Mouse (Mus musculus): ENCODE data around the gene Trim7. TPM values are rescaled to one million over a fixed set of nuclear protein-coding genes. Genes with fewer than 3 reads are reported as not detected.

Gene Trim7
- total and polyA plus RNA-seq, 3 experiments = 0.81 to 1.3 TPM; not detected in 1

- TF ChIP-seq ZC3H11A (IDR thresholded peaks at IDR 0.05; ENCODE audit: low read depth, low read length) = no peak
- TF ChIP-seq GATA1 (IDR thresholded peaks at IDR 0.05; ENCODE audit: low read depth, low read length) = no peak
Observed at GRCm38 (mm10) chr11:48837310-48838180, 11.6 kb downstream of the Trim7 start (continued).

- H3K4me1 ChIP-seq (ENCODE audit: control insufficient read depth in 1 of 2, insufficient read depth in 2 of 2, low read length in 2 of 2) = peaks cover 0 to 30% of the 10 kb centered on the region in 2 experiments; a peak in 2 of 4 replicates
- peak overlapping the region; percentile 50 for H3K27ac ChIP-seq (ENCODE audit: control insufficient read depth, low read depth, low read length)
- no peaks in the 10 kb centered on the region for H3K9me3 ChIP-seq (replicated peaks; ENCODE audit: insufficient read depth, low read length)
- peak; percentile 96 for DNase-seq (ENCODE audit: low read depth, low spot score)
- peak overlapping the region; percentile 82 for H3K9ac ChIP-seq (ENCODE audit: control insufficient read depth, low read depth, low read length, poor library complexity, severe bottlenecking)
- H3K36me3 ChIP-seq (ENCODE audit: control insufficient read depth in 1 of 2, insufficient read depth in 2 of 2, low read length in 2 of 2) = peaks cover 0 to 14% of the 10 kb centered on the region in 2 experiments; a peak in 2 of 4 replicates
- no peaks in the 10 kb centered on the region; the same call in 1 of the 2 replicates for H3K79me2 ChIP-seq (ENCODE audit: control insufficient read depth, insufficient read depth, low read length, poor library complexity)
- no peaks in the 10 kb centered on the region for H3K27me3 ChIP-seq (ENCODE audit: control insufficient read depth in 1 of 2, insufficient read depth in 2 of 2, low read length in 2 of 2)
- peak overlapping the region; percentile 87 to 93 for H3K4me3 ChIP-seq (ENCODE audit: control insufficient read depth in 1 of 2, insufficient read depth in 1 of 2, low read depth in 2 of 2, low read length in 2 of 2)
- peak; percentile 95 for TF ChIP-seq USF1 (IDR thresholded peaks at IDR 0.05; ENCODE audit: low read depth, low read length)
- no peak for TF ChIP-seq POLR2AphosphoS2 (IDR thresholded peaks at IDR 0.05; ENCODE audit: low read length)
- no peak for TF ChIP-seq RAD21 (IDR thresholded peaks at IDR 0.05; ENCODE audit: low read depth, low read length)
- TF ChIP-seq RCOR1 (IDR thresholded peaks at IDR 0.05; ENCODE audit: low read depth, low read length) = peak; percentile 78
- TF ChIP-seq TAL1 (IDR thresholded peaks at IDR 0.05; ENCODE audit: low read length) = peak; percentile 86
- TF ChIP-seq ETS1 (IDR thresholded peaks at IDR 0.05; ENCODE audit: low read depth, low read length) = peak; percentile 74
- TF ChIP-seq KAT2A (conservative IDR thresholded peaks at IDR 0.05; ENCODE audit: low read depth, low read length) = no peak
- no peak for TF ChIP-seq CTCF (IDR thresholded peaks at IDR 0.05 in 2 of 3, conservative IDR thresholded peaks at IDR 0.05 in 1 of 3; ENCODE audit: control insufficient read depth in 1 of 3, insufficient read depth in 1 of 3, low read depth in 2 of 3, low read length in 3 of 3, poor library complexity in 1 of 3, severe bottlenecking in 1 of 3)
- no peak for TF ChIP-seq E2F4 (IDR thresholded peaks at IDR 0.05; ENCODE audit: borderline replicate concordance, low read depth, low read length)
- no peak for TF ChIP-seq NRF1 (IDR thresholded peaks at IDR 0.05; ENCODE audit: insufficient read depth, low read depth, low read length, poor library complexity, severe bottlenecking)
- TF ChIP-seq MAFK (IDR thresholded peaks at IDR 0.05; ENCODE audit: borderline replicate concordance, low read depth, low read length) = no peak
- TF ChIP-seq MAX (IDR thresholded peaks at IDR 0.05; ENCODE audit: low read length) = peak; percentile 96
- no peak for TF ChIP-seq CHD1 (IDR thresholded peaks at IDR 0.05; ENCODE audit: low read depth, low read length)
- peak; percentile 65 for TF ChIP-seq TBP (IDR thresholded peaks at IDR 0.05; ENCODE audit: low read depth, low read length)
- TF ChIP-seq MYB (IDR thresholded peaks at IDR 0.05; ENCODE audit: low read depth, low read length) = no peak
- TF ChIP-seq TCF12 (IDR thresholded peaks at IDR 0.05; ENCODE audit: low read depth, low read length) = peak; percentile 64
- TF ChIP-seq CHD2 (IDR thresholded peaks at IDR 0.05; ENCODE audit: low read length) = no peak
- peak; percentile 46; the same call in 1 of the 2 replicates for TF ChIP-seq ZMIZ1 (IDR thresholded peaks at IDR 0.05; ENCODE audit: low read depth, low read length)
- TF ChIP-seq USF2 (IDR thresholded peaks at IDR 0.05; ENCODE audit: borderline replicate concordance in 1 of 2, insufficient read depth in 1 of 2, low read depth in 1 of 2, low read length in 2 of 2) = peak in 1 of 2 experiments; percentile 55; a peak in 2 of 4 replicates
- no peak for TF ChIP-seq SMC3 (IDR thresholded peaks at IDR 0.05; ENCODE audit: low read depth, low read length)
- TF ChIP-seq NELFE (IDR thresholded peaks at IDR 0.05; ENCODE audit: low read depth, low read length) = peak; percentile 58
- TF ChIP-seq ZC3H11A (IDR thresholded peaks at IDR 0.05; ENCODE audit: low read depth, low read length) = no peak; the same call in 1 of the 2 replicates
- TF ChIP-seq EP300 (IDR thresholded peaks at IDR 0.05; ENCODE audit: low read depth in 1 of 2, low read length in 2 of 2) = peak; percentile 66 to 82
- peak; percentile 66; the same call in 1 of the 2 replicates for TF ChIP-seq BHLHE40 (IDR thresholded peaks at IDR 0.05; ENCODE audit: borderline replicate concordance, low read depth, low read length)
- TF ChIP-seq MAZ (IDR thresholded peaks at IDR 0.05; ENCODE audit: low read depth, low read length) = no peak
- no peak for TF ChIP-seq MEF2A (IDR thresholded peaks at IDR 0.05; ENCODE audit: extremely low read depth, insufficient replicate concordance, low read depth, low read length, poor library complexity, severe bottlenecking)
- peak; percentile 84 for TF ChIP-seq MYC (IDR thresholded peaks at IDR 0.05; ENCODE audit: low read depth, low read length)
- TF ChIP-seq MXI1 (IDR thresholded peaks at IDR 0.05; ENCODE audit: low read depth, low read length) = peak; percentile 82
- TF ChIP-seq SIN3A (IDR thresholded peaks at IDR 0.05; ENCODE audit: low read length) = peak; percentile 78
- peak in 1 of 2 experiments; percentile 59; a peak in 2 of 4 replicates for TF ChIP-seq POLR2A (IDR thresholded peaks at IDR 0.05; ENCODE audit: control insufficient read depth in 1 of 2, insufficient read depth in 1 of 2, low read depth in 1 of 2, low read length in 2 of 2, poor library complexity in 1 of 2)
- TF ChIP-seq ELF1 (IDR thresholded peaks at IDR 0.05; ENCODE audit: low read depth, low read length) = peak; percentile 30; the same call in 1 of the 2 replicates
Observed at GRCm38 (mm10) chr11:48838181-48838797, 12.3 kb downstream of the Trim7 start.
